Mouse (Mus musculus) gastrocnemius, postnatal 25 days (tissue): Measurements from ENCODE around the gene Vmn1r1. TPM values are rescaled to one million over a fixed set of nuclear protein-coding genes. Genes with fewer than 3 reads are reported as not detected.
"Not testable (repeated sequence)": the region's sequence is repeated elsewhere in the genome, so short reads cannot be mapped to it uniquely, and the experiment has no call there.

Experiments used
- DNase-seq: peaks from one replicate; pipeline ENCODE4 v3.0.0; 2022
- long read RNA-seq, 2 experiments: library from polyadenylated mRNA; stranded (forward); transcript quantifications; one replicate each; pipeline ENCODE4 v2.0.0; 2021
- total RNA-seq, 2 experiments: library from RNA; stranded (reverse); gene quantifications; 1 replicate in 1 of 2; 2 replicates in 1 of 2; pipeline ENCODE4 v1.2.3; 2021

Gene Vmn1r1
- total RNA-seq: not detected
- long read RNA-seq, experiment 1: 0 reads
- long read RNA-seq, experiment 2: 0 reads

DNA sequence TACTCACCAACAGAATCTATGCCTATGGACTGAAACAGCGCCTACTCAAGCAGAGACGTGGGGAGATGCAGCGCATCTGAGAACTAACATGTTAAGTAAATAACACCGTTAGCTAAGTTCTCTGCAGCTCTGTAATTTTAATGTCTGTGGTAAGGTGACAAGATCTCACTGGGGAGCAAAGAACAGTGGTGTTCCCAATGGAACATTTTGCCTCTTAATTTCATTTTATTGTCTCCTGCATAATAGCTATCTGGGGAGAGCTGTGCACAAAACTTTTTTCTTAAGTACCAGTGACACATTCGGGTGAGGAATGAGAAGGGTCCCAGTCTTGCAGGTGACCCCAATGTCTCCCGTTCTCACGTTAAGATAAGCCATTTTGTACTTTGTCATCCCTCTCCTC lies at the start of gene Vmn1r1:
Gene Vmn1r1, minus strand, starts transcription at position 101 of the 400 bp plus-strand sequence.
- DNase-seq: no peak

DNA sequence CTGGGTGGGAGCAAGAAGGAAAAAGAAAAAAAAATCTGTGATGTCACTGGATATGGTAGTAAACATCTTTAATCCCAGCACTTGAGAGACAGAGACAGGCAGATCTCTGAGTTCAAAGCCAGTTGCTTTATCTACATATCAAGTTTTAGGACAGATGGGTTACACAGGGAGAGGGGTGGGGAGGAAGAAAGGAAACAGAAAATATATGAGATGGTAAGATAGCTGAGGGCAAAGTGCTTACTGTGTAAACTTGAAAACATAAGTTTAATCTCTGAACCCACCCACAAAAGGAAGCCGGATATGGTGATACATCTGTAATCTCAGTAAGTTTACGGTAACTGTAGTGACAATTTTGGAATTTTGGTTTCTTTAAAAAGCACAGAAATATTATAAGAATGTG lies 46.0 kb upstream of the Vmn1r1 start:
- no peak for DNase-seq

- no peak for DNase-seq
Measured at GRCm38 (mm10) chr1:182192581-182192980, 28.3 kb upstream of the Vmn1r1 start.

- no peak for DNase-seq
Measured at GRCm38 (mm10) chr1:182191816-182192545, 27.7 kb upstream of the Vmn1r1 start.

- DNase-seq: no peak
Measured at GRCm38 (mm10) chr1:182191181-182191580, 26.9 kb upstream of the Vmn1r1 start.

DNA sequence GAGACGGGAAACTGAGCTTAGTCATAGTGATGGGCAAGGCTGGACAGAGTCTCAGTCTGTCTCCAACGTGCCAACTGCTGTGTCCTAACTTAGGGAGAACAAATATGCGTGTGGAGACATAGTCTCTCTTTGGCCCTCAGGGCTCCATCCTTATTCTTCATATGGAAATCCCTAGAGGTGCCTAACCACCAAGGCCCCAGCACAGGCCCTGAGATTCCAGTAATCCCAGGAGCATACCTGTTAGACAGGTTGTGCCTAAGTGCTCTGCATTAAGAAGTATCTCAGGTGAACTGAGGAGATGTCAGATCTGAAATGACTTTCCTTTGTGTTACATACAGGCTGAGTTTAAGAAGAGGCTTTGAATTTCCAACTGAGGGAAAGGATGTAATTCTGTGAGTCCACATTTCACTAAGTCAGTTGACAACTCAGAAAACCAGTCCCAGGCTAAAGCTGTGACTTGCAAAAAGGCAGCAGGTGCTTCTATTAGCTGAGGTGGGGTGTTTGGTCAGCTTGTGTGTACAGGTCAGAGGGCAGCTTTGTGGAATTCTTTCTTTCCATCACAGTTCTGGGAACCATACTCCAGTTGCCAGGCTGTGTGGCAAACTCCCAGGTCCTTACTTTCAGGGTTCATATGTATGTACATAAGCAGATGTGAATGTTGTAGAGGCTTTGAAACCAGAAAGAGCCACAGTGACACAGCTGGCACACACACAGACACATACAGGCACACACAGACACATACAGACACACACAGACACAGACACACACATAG lies 25.6 kb upstream of the Vmn1r1 start:
- DNase-seq: no peak

DNA sequence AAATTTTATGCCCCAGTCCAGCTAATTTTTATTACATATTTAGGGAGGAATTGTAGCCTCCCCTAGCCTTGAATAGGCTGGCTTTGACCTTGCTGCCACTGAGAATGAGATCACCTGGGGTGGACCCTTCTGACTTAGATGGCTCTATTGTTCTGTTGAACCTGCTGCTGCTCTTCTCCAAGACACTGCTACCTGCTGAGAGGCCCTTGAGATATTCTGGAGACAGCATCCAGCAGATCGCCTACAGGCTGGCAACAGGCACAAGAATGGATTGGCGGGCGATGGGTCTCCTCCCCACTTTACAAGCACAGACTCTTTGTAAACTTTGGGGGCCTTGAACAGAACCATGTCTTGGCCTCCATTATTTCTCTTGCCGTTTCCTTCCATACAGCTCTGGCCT lies 18.2 kb upstream of the Vmn1r1 start:
- DNase-seq: not testable (repeated sequence)

- no peak for DNase-seq
Measured at GRCm38 (mm10) chr1:182181456-182182305, 17.4 kb upstream of the Vmn1r1 start.

DNA sequence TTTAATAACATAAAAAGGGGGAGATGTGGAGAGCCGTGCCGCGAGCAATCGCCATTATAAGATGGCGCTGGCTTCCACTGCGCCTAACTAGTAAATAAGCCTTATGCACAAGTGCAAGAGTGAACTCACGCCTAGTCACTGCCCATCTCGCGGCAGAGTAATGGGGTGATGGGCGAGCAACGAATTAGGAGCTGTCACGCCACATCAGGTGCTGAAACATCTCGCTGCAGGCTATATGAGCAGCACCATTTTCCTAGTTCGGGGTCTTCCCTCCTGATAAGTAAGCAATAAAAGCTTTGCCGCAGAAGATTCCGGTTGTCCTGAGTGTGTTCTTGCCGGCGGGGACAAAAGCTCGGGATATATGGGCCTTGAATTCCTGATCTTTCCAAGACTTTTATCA lies 12.7 kb upstream of the Vmn1r1 start:
- not testable (repeated sequence) for DNase-seq

- not testable (repeated sequence) for DNase-seq
Measured at GRCm38 (mm10) chr1:182170206-182170605, 5.9 kb upstream of the Vmn1r1 start.

GRCm38 (mm10) chr1:182162951-182163350 lies 1.3 kb downstream of the Vmn1r1 start:
- no peak for DNase-seq

GRCm38 (mm10) chr1:182159575-182159974 lies 4.7 kb downstream of the Vmn1r1 start:
- DNase-seq: no peak

DNA sequence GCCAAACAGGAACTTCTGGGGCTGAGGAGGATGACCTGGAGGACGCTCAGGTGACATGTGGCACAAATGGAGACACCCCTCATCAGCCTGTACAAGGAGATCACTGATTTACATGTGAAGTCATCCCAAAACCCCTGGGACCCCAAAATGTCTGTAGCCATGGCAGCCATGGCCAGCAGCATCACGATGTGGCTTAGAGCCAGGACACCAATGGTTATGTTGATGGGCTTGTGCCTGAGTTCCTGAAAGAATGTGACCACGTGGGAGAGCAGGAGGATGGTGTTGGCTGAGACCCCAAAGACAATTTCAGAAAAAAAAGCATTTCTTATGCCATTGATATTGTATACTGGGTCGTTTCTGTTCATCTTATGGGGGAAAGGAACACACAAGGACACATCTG lies 6.6 kb downstream of the Vmn1r1 start:
- DNase-seq: no peak

DNA sequence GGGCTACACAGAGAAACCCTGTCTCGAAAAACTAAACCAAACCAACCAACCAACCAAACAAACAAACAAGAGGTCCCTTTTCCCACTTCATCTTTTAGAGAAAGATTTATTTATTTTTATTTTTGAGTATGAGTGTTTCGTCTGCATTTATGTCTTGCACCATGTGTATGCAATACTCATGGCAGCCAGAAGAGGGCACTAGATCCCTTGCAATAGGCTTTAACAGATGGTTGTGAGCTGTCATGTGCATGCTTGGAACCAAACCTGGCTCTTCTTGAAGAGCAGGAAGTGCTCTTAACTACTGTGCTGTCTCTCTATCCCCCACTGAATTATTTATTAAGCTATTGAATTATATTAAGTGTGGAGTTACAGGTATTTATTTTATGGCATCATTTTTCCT lies 14.3 kb downstream of the Vmn1r1 start:
- no peak for DNase-seq

DNA sequence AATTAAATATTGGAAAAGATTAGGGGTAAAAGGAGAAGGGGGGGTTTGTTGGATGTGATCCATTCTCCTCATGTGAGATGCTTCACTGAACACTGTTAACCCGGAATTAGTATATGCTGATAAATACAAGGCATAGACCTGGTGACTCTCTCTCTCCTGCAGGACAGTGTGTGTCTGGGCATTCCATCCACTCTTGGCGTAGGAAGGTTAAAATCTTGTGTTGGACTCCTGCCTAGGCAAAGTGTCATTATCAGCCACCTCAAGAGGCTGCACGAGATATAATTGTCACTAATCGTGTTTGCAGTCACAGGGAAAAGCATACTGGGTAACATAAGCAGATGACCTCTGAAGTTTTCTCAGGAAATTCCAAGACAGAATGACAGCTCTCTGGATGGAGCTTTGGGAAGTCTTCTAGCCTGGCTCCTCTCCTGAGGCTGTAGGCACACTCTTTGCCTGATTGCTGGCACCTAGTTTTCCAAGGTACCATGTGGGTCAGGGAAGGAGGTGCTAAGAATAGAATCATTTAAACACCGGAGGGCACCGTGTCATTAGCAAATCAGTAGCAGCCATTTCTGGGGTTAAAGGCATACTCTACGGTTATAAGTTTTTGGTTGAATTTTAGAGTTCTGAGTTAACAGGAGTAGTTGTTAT lies 15.3 kb downstream of the Vmn1r1 start:
- DNase-seq: no peak

GRCm38 (mm10) chr1:182145546-182145945 lies 18.7 kb downstream of the Vmn1r1 start:
- no peak for DNase-seq

- DNase-seq: no peak
Measured at GRCm38 (mm10) chr1:182143288-182143687, 21.0 kb downstream of the Vmn1r1 start.

DNA sequence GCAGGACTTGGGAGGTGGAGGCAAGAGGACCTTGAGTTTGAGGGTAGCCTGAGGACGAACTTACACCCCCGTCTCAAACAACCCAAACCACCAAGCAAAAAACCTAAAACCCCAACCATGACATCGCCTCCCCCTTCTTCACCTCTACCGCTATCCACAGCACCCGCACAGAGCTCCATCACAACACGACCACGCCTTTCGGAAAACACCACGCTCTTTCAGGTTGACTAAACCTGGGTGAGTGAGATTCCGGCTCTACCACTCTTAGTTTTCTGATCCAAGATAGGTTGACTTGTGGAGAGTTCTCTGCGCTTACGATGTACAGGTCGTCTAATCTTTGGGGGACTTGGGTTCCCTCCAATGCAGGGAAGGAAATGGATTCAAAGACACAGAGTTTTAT lies 21.6 kb downstream of the Vmn1r1 start:
- DNase-seq: no peak

DNA sequence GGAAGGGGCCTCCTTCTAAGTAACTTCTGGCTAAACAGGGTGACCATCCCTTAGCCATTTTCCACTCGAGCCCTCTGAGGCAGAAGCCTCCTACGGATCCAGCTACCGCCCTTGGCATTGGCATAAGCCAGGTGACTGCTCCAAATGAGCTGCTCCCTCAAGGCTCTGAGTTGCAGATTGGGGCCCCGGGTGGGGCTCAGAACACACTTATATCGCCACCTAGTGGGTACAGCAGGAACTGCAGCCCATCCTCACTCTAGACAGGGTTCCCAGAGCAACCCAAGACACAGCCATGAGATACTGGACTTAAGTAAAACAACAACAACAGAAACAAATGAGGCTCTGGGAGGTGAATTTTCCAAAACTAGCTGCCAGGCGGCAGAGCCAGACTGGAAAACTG lies 23.9 kb downstream of the Vmn1r1 start:
- peak; percentile 50 for DNase-seq

DNA sequence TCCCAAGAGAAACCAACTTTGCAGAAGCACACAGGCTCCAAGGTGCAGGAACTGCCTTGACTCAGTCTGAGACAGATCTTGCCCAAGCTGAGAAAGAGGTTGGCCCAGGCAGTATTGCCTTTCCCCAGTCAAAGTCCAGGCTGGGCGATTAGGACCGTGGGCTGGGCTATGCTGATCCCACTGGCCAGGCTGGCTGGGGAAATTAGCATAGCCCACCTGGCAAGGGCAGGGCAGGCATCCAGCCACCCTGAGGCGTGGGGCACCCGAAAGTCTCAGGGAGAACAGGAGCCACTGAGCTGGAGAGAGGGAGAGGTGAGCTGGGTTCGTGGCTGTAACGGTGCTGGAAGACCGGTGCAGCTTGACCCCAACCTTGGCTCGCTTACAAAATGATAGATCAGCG lies 24.3 kb downstream of the Vmn1r1 start:
- DNase-seq: no peak

DNA sequence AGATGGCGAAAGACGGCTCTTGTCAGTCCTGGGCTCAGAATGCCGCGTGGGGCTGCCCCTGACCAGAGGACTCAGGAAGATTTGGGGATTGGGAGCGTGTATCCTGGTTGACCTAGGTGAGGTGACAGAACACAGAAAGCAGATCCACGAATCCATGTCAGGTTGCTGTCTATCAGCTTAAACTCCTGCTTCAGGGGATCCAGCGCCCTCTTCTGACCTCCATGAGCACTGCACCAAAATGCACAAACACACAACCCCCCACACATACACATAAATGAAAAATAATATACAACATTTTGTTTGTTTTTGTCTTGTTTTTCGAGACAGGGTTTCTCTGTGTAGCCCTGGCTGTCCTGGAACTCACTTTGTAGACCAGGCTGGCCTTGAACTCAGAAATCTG lies 26.1 kb downstream of the Vmn1r1 start:
- DNase-seq: no peak
